Comparison of ENCODE assay signal across 21 mouse cellular contexts in the genomic region with DNA sequence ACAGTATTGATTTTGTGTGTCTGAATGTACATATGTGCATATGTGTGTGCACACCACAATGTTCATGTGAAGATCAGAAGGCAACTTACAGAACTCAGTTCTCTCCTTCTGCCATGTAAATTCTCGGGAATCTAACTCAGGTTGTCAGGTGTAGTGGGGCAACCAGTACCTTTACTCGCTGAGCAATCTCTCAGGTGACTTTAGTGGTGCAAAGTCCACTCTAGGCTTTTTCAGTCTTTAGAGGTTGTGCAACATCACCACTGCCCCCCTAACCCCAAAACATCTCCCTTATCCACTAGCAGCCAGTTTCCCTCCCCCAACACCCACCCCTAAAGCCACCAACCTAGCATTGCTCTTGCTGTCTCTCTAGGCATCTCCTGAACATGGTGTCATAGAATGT. TPM values are rescaled to one million over a fixed set of nuclear protein-coding genes. Genes with fewer than 3 reads are reported as not detected.
A peak's percentile ranks its signal among the peaks of the same experiment; 100 is the strongest.
DNase-seq lines count a peak whose midpoint lies in the region; ATAC-seq and TF ChIP-seq lines count a peak whose summit lies in the region.
"Had no signal": no experiment of that assay in that cellular context is flagged by ENCODE, and none has a peak within 500 bp of the region (broad histone marks: within the 10 kb centered on the region; RNA-seq: fewer than 3 reads in every experiment).

No protein-coding gene starts in this region.

- no peaks in the 10 kb centered on the region for H3K36me3 ChIP-seq in intestine, embryonic 15.5 days
- no peaks in the 10 kb centered on the region for H3K36me3 ChIP-seq in liver, embryonic 14.5 days (replicated peaks; ENCODE audit: control insufficient read depth, insufficient read depth, low read depth)
- H3K36me3 ChIP-seq in stomach, postnatal 0 days (ENCODE audit: control insufficient read depth, insufficient read depth, low read length): no peaks in the 10 kb centered on the region
- no peaks in the 10 kb centered on the region for H3K36me3 ChIP-seq in thymus, adult 2 months (ENCODE audit: control insufficient read depth, insufficient read depth, low read length)
- H3K36me3 ChIP-seq: embryonic facial prominence, embryonic 15.5 days; forebrain, embryonic 10.5 days had no signal

- DNase-seq in kidney, adult 9 months: peak; percentile 31
- DNase-seq in kidney, adult 11 months: no peak
- DNase-seq in liver, embryonic 14.5 days (ENCODE audit: low read depth in 3 of 3, low spot score in 3 of 3): peak; percentile 18 to 31 (median 28)
- DNase-seq in stomach, postnatal 0 days (ENCODE audit: low spot score): no peak
- DNase-seq in thymus, adult 2 months: no peak
- DNase-seq in lung, postnatal 10 days: no peak
- DNase-seq in cerebellum, postnatal 10 days: no peak
- DNase-seq: adrenal gland, postnatal 25 days; cerebellum, adult 2 months; cerebellum, postnatal 14 days; embryo, embryonic 11 days; gastrocnemius, adult 2 months; gastrocnemius, postnatal 25 days had no signal

- TF ChIP-seq EP300 in liver, embryonic 14.5 days (IDR thresholded peaks at IDR 0.05; ENCODE audit: low read depth): no peak
- no peak for TF ChIP-seq EP300 in stomach, postnatal 0 days (optimal IDR thresholded peaks at IDR 0.05)

- no peak overlapping the region for H3K4me2 ChIP-seq in intestine, embryonic 15.5 days (replicated peaks)
- H3K4me2 ChIP-seq in liver, embryonic 14.5 days (ENCODE audit: low read depth): no peak overlapping the region
- H3K4me2 ChIP-seq in stomach, postnatal 0 days (replicated peaks; ENCODE audit: low read depth): no peak overlapping the region
- H3K4me2 ChIP-seq: embryonic facial prominence, embryonic 15.5 days; heart, embryonic 12.5 days had no signal

- H3K27me3 ChIP-seq in intestine, embryonic 15.5 days (replicated peaks): no peaks in the 10 kb centered on the region
- no peaks in the 10 kb centered on the region for H3K27me3 ChIP-seq in liver, embryonic 14.5 days (ENCODE audit: control insufficient read depth, insufficient read depth, low read length)
- H3K27me3 ChIP-seq in stomach, postnatal 0 days (ENCODE audit: control insufficient read depth, insufficient read depth, low read length): no peaks in the 10 kb centered on the region
- no peaks in the 10 kb centered on the region for H3K27me3 ChIP-seq in thymus, adult 2 months (ENCODE audit: control insufficient read depth, insufficient read depth, low read length)
- H3K27me3 ChIP-seq: embryonic facial prominence, embryonic 15.5 days; heart, embryonic 12.5 days; Patski had no signal

- WGBS in intestine, embryonic 15.5 days: 59% methylated on average over 2 of the region's 2 CpGs
- WGBS in liver, embryonic 14.5 days (ENCODE audit: insufficient replicate concordance): 40% methylated on average over 2 of the region's 2 CpGs
- 79% methylated on average over 2 of the region's 2 CpGs for WGBS in stomach, postnatal 0 days
- WGBS in thymus, adult 2 months: 93% methylated on average over 2 of the region's 2 CpGs

- H3K27ac ChIP-seq in intestine, embryonic 15.5 days: 0 out of 2 replicates have a peak overlapping the region, but pooled peaks have one; percentile 33
- H3K27ac ChIP-seq in liver, embryonic 14.5 days: no peak overlapping the region
- H3K27ac ChIP-seq in stomach, postnatal 0 days (replicated peaks): no peak overlapping the region
- H3K27ac ChIP-seq in thymus, adult 2 months (ENCODE audit: control insufficient read depth, insufficient read depth, low read length): no peak overlapping the region
- H3K27ac ChIP-seq: embryonic facial prominence, embryonic 15.5 days; forebrain, embryonic 10.5 days; hindbrain, embryonic 10.5 days had no signal

- peaks cover 26% of the 10 kb centered on the region for H3K4me1 ChIP-seq in intestine, embryonic 15.5 days (replicated peaks)
- H3K4me1 ChIP-seq in liver, embryonic 14.5 days (replicated peaks; ENCODE audit: control insufficient read depth in 2 of 2, insufficient read depth in 2 of 2, low read length in 1 of 2): peaks cover 3 to 20% of the 10 kb centered on the region in 2 experiments; a peak in 3 of 4 replicates
- peaks cover 5% of the 10 kb centered on the region; the same call in 1 of the 2 replicates for H3K4me1 ChIP-seq in stomach, postnatal 0 days (replicated peaks; ENCODE audit: control insufficient read depth, insufficient read depth)
- H3K4me1 ChIP-seq in thymus, adult 2 months (replicated peaks; ENCODE audit: control insufficient read depth, insufficient read depth, low read length): peaks cover 20% of the 10 kb centered on the region

- no peak overlapping the region for H3K9ac ChIP-seq in intestine, embryonic 15.5 days
- no peak overlapping the region for H3K9ac ChIP-seq in liver, embryonic 14.5 days (replicated peaks)
- H3K9ac ChIP-seq in stomach, postnatal 0 days (ENCODE audit: low read length): no peak overlapping the region
- H3K9ac ChIP-seq: embryonic facial prominence, embryonic 15.5 days; heart, embryonic 12.5 days had no signal

- no peak overlapping the region for H3K4me3 ChIP-seq in intestine, embryonic 15.5 days (replicated peaks)
- H3K4me3 ChIP-seq in liver, embryonic 14.5 days (ENCODE audit: insufficient read depth in 1 of 2, low read depth in 2 of 2, low read length in 2 of 2): no peak overlapping the region
- no peak overlapping the region for H3K4me3 ChIP-seq in stomach, postnatal 0 days (ENCODE audit: low read depth, low read length)
- H3K4me3 ChIP-seq in thymus, adult 2 months (ENCODE audit: control insufficient read depth, insufficient read depth, low read length): no peak overlapping the region
- H3K4me3 ChIP-seq: embryonic facial prominence, embryonic 15.5 days; erythroblast, embryonic 14.5 days; forebrain, embryonic 10.5 days; gastrocnemius, adult 2 months; heart, embryonic 12.5 days; hindbrain, embryonic 10.5 days had no signal

- TF ChIP-seq POLR2A in thymus, adult 2 months (IDR thresholded peaks at IDR 0.05; ENCODE audit: control insufficient read depth, extremely low read depth, insufficient read depth, low read length, poor library complexity): no peak

- H3K9me3 ChIP-seq in intestine, embryonic 15.5 days: no peaks in the 10 kb centered on the region
- H3K9me3 ChIP-seq in liver, embryonic 14.5 days (ENCODE audit: control insufficient read depth, low read length): no peaks in the 10 kb centered on the region
- H3K9me3 ChIP-seq in stomach, postnatal 0 days (ENCODE audit: control insufficient read depth, low read length): no peaks in the 10 kb centered on the region
- H3K9me3 ChIP-seq: embryonic facial prominence, embryonic 15.5 days; heart, embryonic 12.5 days; hindbrain, embryonic 10.5 days had no signal

- TF ChIP-seq CTCF in liver, embryonic 14.5 days (IDR thresholded peaks at IDR 0.05; ENCODE audit: low read depth): no peak
- no peak for TF ChIP-seq CTCF in stomach, postnatal 0 days (IDR thresholded peaks at IDR 0.05; ENCODE audit: low read depth)
- TF ChIP-seq CTCF in thymus, adult 2 months (IDR thresholded peaks at IDR 0.05; ENCODE audit: borderline replicate concordance, control insufficient read depth, extremely low read depth, insufficient read depth, low read length, poor library complexity): no peak

- ATAC-seq in intestine, embryonic 15.5 days: peak; percentile 71; the same call in 1 of the 2 replicates
- ATAC-seq in liver, embryonic 14.5 days (ENCODE audit: insufficient read depth): peak; percentile 59
- ATAC-seq in stomach, postnatal 0 days (ENCODE audit: low FRiP score, low TSS enrichment): peak; percentile 44; the same call in 1 of the 2 replicates
- ATAC-seq: forebrain, embryonic 14.5 days; Patski had no signal

RNA-seq across cellular contexts. Expression of a gene that starts 43.0 kb away (rescaled TPM):
- 26.6 and 26.8 TPM in 2 replicates for polyA plus RNA-seq in intestine, embryonic 15.5 days (2015; fragmentation: Nextera tagmentation; extraction: Ambion mirVana)
- polyA plus RNA-seq in liver, embryonic 14.5 days (2012; rRNA removed): 4.5 and 5.3 TPM in 2 replicates
- polyA plus RNA-seq in liver, embryonic 14.5 days (2014; fragmentation: Nextera tagmentation; extraction: Ambion mirVana): 7.9 and 8.2 TPM in 2 replicates
- polyA plus RNA-seq in stomach, postnatal 0 days (2015; fragmentation: Nextera tagmentation; extraction: Ambion mirVana): 26.2 and 26.4 TPM in 2 replicates
- 27.4 and 37.2 TPM in 2 replicates for polyA plus RNA-seq in thymus, adult 2 months (2012; rRNA removed)
- polyA plus RNA-seq: erythroblast, embryonic 14.5 days had no signal

Comparison
In these comparisons a context has a peak if more than half of its experiments do, and no peak if none do; other contexts are left out.
1. DNase-seq: peak in kidney, adult 9 months (single experiment) and liver, embryonic 14.5 days (3 of 3); none in kidney, adult 11 months (single experiment), stomach, postnatal 0 days (single experiment), thymus, adult 2 months (single experiment), lung, postnatal 10 days (single experiment) and cerebellum, postnatal 10 days (0 of 2).
2. Peak in every context shown above with its lines, with median percentiles within 50 percentile points of each other: ATAC-seq.